Mouse (Mus musculus) spleen, postnatal 4 days (tissue): ENCODE measurements at regions not wholly inside any gene's neighbourhood (a gene's known extent, or its start where the extent isn't known, plus 50 kb on each side); places are given as distances from the start of the nearest gene placed in this dataset.

Experiments used
- DNase-seq, 2 experiments: peaks; one replicate each; pipeline ENCODE4 v3.0.0; 2022; ENCODE audit warnings: low spot score in 2 of 2

- peak; percentile 11 to 55 for DNase-seq
Measured at GRCm38 (mm10) chr12:22745556-22745955, 1034.5 kb downstream of the Gm10330 start.

GRCm38 (mm10) chr12:22745067-22745466, 1035.0 kb downstream of the Gm10330 start:
- peak; percentile 12 to 62 for DNase-seq
